Mouse (Mus musculus) heart, adult 11 months (tissue): Measurements from ENCODE around the gene Gm21836.
"Not testable (repeated sequence)": the region's sequence is repeated elsewhere in the genome, so short reads cannot be mapped to it uniquely, and the experiment has no call there.

Experiments used
- DNase-seq: peaks from one replicate; pipeline ENCODE4 v3.0.0; 2022

Gene Gm21836

DNA sequence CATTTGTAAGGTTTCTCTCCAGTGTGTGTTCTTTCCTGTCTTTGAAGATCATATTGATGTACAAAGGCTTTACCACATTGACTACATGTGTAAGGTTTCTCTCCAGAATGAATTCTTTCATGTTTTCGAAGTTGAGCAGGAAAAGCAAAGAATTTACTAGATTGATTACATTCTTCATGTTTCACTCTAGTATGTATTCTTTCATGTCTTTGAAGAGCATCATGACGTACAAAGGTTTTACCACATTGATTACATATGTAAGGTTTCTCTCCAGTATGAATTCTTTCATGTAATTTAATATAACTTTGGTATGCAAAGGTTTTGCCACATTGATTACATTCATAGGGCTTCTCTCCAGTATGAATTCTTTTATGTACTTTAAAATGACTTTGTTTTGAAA, at the start of gene Gm21836:
TSS of gene Gm21836 (minus strand) at position 101 of the 400 bp plus-strand sequence.
- not testable (repeated sequence) for DNase-seq

DNA sequence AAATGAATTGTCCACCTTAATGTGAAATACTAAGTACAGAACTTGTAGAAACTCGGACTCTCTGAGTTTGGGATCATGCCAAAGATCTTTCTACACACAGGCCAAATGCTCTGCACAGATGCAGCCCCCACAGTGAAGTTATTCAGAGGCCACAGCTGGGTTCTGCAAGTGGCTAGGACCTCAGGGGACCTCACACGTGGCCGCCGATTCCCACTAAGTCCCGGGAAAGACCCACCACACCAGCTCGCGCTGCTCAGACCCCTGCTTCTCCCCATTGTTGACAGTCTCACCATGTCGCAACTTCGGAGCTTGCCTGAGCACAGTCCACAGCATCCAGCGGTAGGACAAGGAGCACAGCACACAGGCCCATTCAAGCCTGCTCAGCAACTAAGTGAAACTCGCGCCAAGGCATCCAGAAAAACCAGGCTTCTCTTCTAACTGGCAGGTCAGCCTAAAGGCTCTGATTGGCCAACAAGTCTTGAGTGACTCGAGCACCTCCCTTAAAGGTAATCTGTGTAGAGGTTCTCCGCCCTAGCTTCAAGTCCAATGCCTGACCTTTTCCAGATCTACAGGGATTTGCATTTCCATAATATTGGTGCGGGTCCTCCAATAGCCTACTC, 13.1 kb downstream of the Gm21836 start:
- DNase-seq: peak; percentile 91

DNA sequence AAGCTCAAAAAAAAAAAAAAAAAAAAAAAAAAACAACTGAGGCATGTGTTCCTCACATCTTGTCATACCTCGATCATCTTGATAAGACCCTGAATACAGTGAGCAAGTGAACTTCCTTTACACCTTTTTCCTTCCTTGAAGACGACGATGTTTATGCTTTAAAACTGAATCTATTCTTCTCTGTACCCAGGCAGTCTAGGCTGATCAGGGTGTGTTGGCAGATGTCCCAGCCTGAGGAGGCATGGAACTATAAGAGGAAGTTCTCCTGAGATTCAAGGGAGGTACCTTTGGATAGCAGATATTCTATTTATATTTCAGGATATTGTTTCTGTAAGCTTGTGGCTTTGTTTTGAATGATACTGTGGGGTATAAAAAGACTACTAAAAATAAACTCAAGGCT, 15.5 kb downstream of the Gm21836 start:
- DNase-seq: peak; percentile 97

DNA sequence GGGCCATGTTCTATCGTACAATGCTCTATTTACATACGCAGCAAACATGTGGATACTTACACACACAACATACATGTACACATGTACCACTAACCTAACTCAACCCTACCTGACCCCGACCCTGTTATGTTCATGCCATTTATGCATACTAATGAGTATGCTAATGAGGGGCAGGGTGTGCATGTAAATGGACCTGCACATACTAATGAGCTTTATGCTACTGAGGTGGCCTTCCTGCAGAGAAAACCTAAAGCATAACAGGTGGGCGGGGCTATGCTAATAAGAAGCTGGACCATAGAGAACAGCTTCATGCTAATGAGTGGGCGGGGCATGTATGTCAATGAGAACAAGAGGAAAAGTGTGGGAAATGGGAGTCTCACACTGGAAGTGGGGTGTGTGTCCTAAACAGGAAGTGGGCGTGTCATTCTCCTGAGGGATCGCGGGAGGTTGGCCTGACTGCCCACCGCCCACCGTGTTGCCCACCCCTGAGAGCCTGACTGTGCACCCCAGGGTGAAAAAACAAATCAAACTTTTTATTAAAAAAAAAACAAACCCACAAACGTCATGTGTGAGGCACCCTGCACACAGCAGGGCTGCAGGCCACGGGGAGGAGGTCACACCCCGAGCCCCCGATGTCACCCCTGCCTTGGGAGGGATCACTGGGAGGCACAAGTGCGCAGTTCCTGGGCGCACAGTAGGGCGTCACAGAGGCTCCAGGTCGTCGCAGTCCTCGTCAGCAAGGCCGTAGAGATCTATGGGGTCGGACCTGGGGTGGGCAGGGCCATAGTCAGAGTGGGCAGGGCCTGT, 17.3 kb downstream of the Gm21836 start, which contains the start of gene Ppp2r3d:
TSS of gene Ppp2r3d (minus strand) at position 803 of the 807 bp plus-strand sequence.
- peak; percentile 93 for DNase-seq

DNA sequence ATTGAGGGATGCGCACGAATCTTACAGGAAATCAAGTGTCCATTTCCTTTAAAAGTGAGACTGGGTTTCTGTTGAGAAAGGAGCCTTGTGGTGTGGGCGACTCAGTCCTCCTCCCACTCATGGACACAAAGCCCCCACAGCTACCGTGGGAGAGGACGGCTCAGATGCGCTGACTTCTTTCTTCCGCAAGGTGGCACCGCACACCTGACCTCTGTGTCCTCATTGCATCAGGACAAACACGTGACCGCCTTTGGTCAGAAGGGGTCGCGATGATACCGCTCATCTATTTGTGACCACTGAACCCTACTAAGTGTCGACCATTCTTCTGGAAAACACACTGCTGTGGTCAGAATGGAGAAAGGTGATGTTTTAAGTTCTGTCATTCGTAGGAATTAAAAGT, 17.9 kb downstream of the Gm21836 start:
- peak; percentile 83 for DNase-seq

DNA sequence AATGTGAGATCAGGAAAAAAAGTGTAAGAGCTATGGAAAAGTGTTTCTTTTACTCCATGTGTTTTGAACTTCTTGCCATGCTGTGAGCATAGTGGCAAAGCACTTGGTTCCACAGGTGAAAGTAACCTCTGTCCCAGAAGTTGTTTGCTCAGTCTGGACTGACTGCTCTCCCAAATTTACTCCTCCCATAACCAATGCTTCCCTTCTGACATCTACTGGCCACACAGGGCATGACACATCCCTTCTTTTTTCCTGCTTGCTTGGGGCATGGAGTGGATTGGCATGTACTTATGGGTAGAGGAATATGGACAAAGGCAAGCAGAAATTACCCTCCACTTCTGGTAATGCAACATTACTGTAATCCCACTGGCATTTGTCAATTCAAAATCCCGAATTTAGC, 37.0 kb downstream of the Gm21836 start:
- DNase-seq: peak; percentile 89
